16 mouse cellular contexts compared by ENCODE assay signal in genomic region chr13:45879746-45880542, GRCm38 (mm10).
DNase-seq lines count a peak whose midpoint lies in the region; ATAC-seq lines count a peak whose summit lies in the region.
"Had no signal": no experiment of that assay in that cellular context is flagged by ENCODE, and none has a peak within 500 bp of the region (broad histone marks: within the 10 kb centered on the region; RNA-seq: fewer than 3 reads in every experiment).

No protein-coding gene starts in this region.

- ATAC-seq in embryonic facial prominence, embryonic 12.5 days (ENCODE audit: insufficient number of reproducible peaks, insufficient read depth, low FRiP score, low TSS enrichment) = 0 out of 2 replicates have a peak, but pooled peaks have one; percentile 22
- ATAC-seq in kidney, embryonic 15.5 days (replicated peaks; ENCODE audit: low FRiP score) = no peak
- ATAC-seq: forebrain, embryonic 13.5 days; intestine, embryonic 16.5 days had no signal

- 66% methylated on average over 14 of the region's 14 CpGs for WGBS in embryonic facial prominence, embryonic 12.5 days
- WGBS in embryonic facial prominence, embryonic 10.5 days = 75% methylated on average over 14 of the region's 14 CpGs
- 84% methylated on average over 14 of the region's 14 CpGs for WGBS in kidney, embryonic 15.5 days

- H3K9ac ChIP-seq in embryonic facial prominence, embryonic 12.5 days = no peak overlapping the region
- H3K9ac ChIP-seq in kidney, embryonic 15.5 days = no peak overlapping the region
- H3K9ac ChIP-seq: forebrain, embryonic 13.5 days; limb, embryonic 12.5 days; neural tube, embryonic 12.5 days had no signal

- H3K4me2 ChIP-seq in embryonic facial prominence, embryonic 12.5 days (replicated peaks) = no peak overlapping the region
- H3K4me2 ChIP-seq in kidney, embryonic 15.5 days = no peak overlapping the region
- H3K4me2 ChIP-seq: forebrain, embryonic 13.5 days; limb, embryonic 12.5 days; neural tube, embryonic 12.5 days had no signal

- no peaks in the 10 kb centered on the region for H3K9me3 ChIP-seq in embryonic facial prominence, embryonic 12.5 days
- no peaks in the 10 kb centered on the region for H3K9me3 ChIP-seq in embryonic facial prominence, embryonic 10.5 days
- H3K9me3 ChIP-seq in kidney, embryonic 15.5 days (replicated peaks) = no peaks in the 10 kb centered on the region
- H3K9me3 ChIP-seq: forebrain, embryonic 13.5 days; heart, embryonic 10.5 days; limb, embryonic 12.5 days; neural tube, embryonic 12.5 days had no signal

- no peaks in the 10 kb centered on the region for H3K27me3 ChIP-seq in embryonic facial prominence, embryonic 12.5 days
- peaks cover 3% of the 10 kb centered on the region; the same call in 1 of the 2 replicates for H3K27me3 ChIP-seq in embryonic facial prominence, embryonic 10.5 days (replicated peaks; ENCODE audit: low read depth, poor library complexity, severe bottlenecking)
- H3K27me3 ChIP-seq in kidney, embryonic 15.5 days = no peaks in the 10 kb centered on the region
- H3K27me3 ChIP-seq: forebrain, embryonic 13.5 days; limb, embryonic 12.5 days; neural tube, embryonic 12.5 days had no signal

- no peak overlapping the region for H3K27ac ChIP-seq in embryonic facial prominence, embryonic 12.5 days
- H3K27ac ChIP-seq in embryonic facial prominence, embryonic 10.5 days (replicated peaks) = no peak overlapping the region
- H3K27ac ChIP-seq in kidney, embryonic 15.5 days = no peak overlapping the region
- H3K27ac ChIP-seq: forebrain, embryonic 13.5 days; gastrocnemius, adult 2 months; heart, embryonic 10.5 days; limb, embryonic 12.5 days; neural tube, embryonic 12.5 days had no signal

- no peak overlapping the region for H3K4me3 ChIP-seq in embryonic facial prominence, embryonic 12.5 days
- no peak overlapping the region for H3K4me3 ChIP-seq in embryonic facial prominence, embryonic 10.5 days
- no peak overlapping the region for H3K4me3 ChIP-seq in kidney, embryonic 15.5 days (replicated peaks)
- H3K4me3 ChIP-seq: forebrain, embryonic 13.5 days; gastrocnemius, adult 2 months; heart, embryonic 10.5 days; limb, embryonic 12.5 days; neural tube, embryonic 12.5 days had no signal

- peaks cover 19% of the 10 kb centered on the region for H3K4me1 ChIP-seq in embryonic facial prominence, embryonic 12.5 days
- peaks cover 32% of the 10 kb centered on the region for H3K4me1 ChIP-seq in embryonic facial prominence, embryonic 10.5 days
- peaks cover 21% of the 10 kb centered on the region for H3K4me1 ChIP-seq in kidney, embryonic 15.5 days
- H3K4me1 ChIP-seq: limb, embryonic 12.5 days had no signal

- no peaks in the 10 kb centered on the region for H3K36me3 ChIP-seq in embryonic facial prominence, embryonic 12.5 days
- H3K36me3 ChIP-seq in embryonic facial prominence, embryonic 10.5 days (replicated peaks) = no peaks in the 10 kb centered on the region
- H3K36me3 ChIP-seq in kidney, embryonic 15.5 days = no peaks in the 10 kb centered on the region
- H3K36me3 ChIP-seq: heart, embryonic 10.5 days; limb, embryonic 12.5 days; neural tube, embryonic 12.5 days had no signal

- no peak for DNase-seq in embryonic facial prominence, embryonic 10.5 days (ENCODE audit: low spot score)
- DNase-seq in kidney, postnatal 10 days = peak; percentile 71
- DNase-seq in Muller cell, postnatal 12 days (ENCODE audit: inconsistent ontology term) = peak; percentile 88
- DNase-seq in kidney, postnatal 25 days = peak; percentile 59 to 62
- DNase-seq in thymus, postnatal 0 days (ENCODE audit: low spot score) = no peak
- DNase-seq in frontal cortex, adult 2 months (ENCODE audit: extremely low spot score in 1 of 2, low spot score in 1 of 2) = no peak
- DNase-seq: cerebellum, adult 9-10 months; gastrocnemius, adult 2 months; spleen, adult 18-20 months had no signal

Comparison
In these comparisons a context has a peak if more than half of its experiments do, and no peak if none do; other contexts are left out.
1. DNase-seq: peak in kidney, postnatal 10 days (single experiment), Muller cell, postnatal 12 days (single experiment) and kidney, postnatal 25 days (2 of 2); none in embryonic facial prominence, embryonic 10.5 days (single experiment), thymus, postnatal 0 days (single experiment) and frontal cortex, adult 2 months (0 of 2).